Mouse (Mus musculus) intestine, embryonic 14.5 days (tissue): ENCODE results near the gene Abhd12. TPM values are rescaled to one million over a fixed set of nuclear protein-coding genes. Genes with fewer than 3 reads are reported as not detected.

ENCODE experiments used
- ATAC-seq: fragments of 200-750 bp; cut with Nextera tagmentation; replicated peaks from 2 replicates; pipeline ENCODE4 v1.8.0; 2017; ENCODE audit warnings: low read depth, moderate number of reproducible peaks, moderate TSS enrichment, moderate library complexity; ENCODE audit not compliant: low FRiP score, low TSS enrichment
- DNase-seq: peaks from one replicate; pipeline ENCODE4 v3.0.0-alpha.2; 2018; ENCODE audit warnings: low spot score
- H3K27ac ChIP-seq: fragments of 300-500 bp; sonication (generic); 2 replicates; pipeline ENCODE4 v1.5.1; 2014; ENCODE audit warnings: low read depth, mild to moderate bottlenecking, control low read depth
- H3K27me3 ChIP-seq: fragments of 300-500 bp; sonication (generic); replicated peaks from 2 replicates; pipeline ENCODE4 v1.6.1; 2014; ENCODE audit warnings: low read length, control low read depth; ENCODE audit not compliant: control insufficient read depth, insufficient read depth
- H3K36me3 ChIP-seq: fragments of 300-500 bp; sonication (generic); 2 replicates; pipeline ENCODE4 v1.6.1; 2014; ENCODE audit warnings: low read length, control low read depth; ENCODE audit not compliant: control insufficient read depth, insufficient read depth
- H3K4me1 ChIP-seq: fragments of 300-500 bp; sonication (generic); replicated peaks from 2 replicates; pipeline ENCODE4 v1.6.1; 2014; ENCODE audit warnings: low read length, control low read depth, mixed read lengths; ENCODE audit not compliant: control insufficient read depth, insufficient read depth
- H3K4me2 ChIP-seq: fragments of 300-500 bp; sonication (generic); 2 replicates; pipeline ENCODE4 v1.6.1; 2014; ENCODE audit warnings: low read length
- H3K4me3 ChIP-seq: fragments of 300-500 bp; sonication (generic); 2 replicates; pipeline ENCODE4 v1.5.1; 2014; ENCODE audit warnings: low read depth, low read length, control low read depth, mixed read lengths
- H3K9ac ChIP-seq: fragments of 300-500 bp; sonication (generic); 2 replicates; pipeline ENCODE4 v1.6.1; 2014; ENCODE audit warnings: mild to moderate bottlenecking, low read length
- H3K9me3 ChIP-seq: fragments of 300-500 bp; sonication (generic); 2 replicates; pipeline ENCODE4 v1.6.1; 2016; ENCODE audit warnings: low read length, control low read depth; ENCODE audit not compliant: control insufficient read depth
- WGBS: fragments of 180-500 bp; shearing (Covaris S2); extraction: QIAGEN DNeasy Blood & Tissue Kit; methylation state at CpG from one replicate; pipeline ENCODE4 v1.1.7; 2014; 5-methylcytosine and 5-hydroxymethylcytosine counted together
- polyA plus RNA-seq: library from polyadenylated mRNA; unstranded; fragments of >200 nt; fragmentation: Nextera tagmentation; extraction: Ambion mirVana; gene quantifications from 2 replicates; pipeline ENCODE4 v1.2.1, GENCODE M21; 2014

Abhd12 gene
- polyA plus RNA-seq, 1 experiment from 2014 or later, result 52.1 TPM

DNA sequence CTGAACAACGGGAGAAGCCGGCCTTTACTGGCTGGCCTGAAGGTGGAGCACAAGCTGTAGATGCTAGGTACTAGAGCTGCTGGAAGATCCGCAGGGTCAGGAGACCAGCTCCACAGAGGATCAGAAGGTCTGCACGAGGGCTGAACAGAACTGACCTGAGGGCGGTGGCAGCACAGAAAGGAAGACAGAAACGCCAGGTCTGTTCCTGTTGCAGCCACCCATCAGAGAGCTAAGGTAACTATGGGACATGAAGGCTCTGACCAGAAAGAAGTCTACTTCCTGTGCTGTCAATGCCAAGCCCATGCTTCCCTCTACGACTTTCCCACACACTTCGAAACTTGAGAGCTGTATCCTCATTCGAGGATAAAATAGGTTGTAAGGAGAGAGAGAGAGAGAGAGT is 53.3 kb downstream of the Abhd12 start:
- H3K27ac ChIP-seq, result no peak overlapping the region
- no peak overlapping the region for H3K4me2 ChIP-seq
- DNase-seq (peak; percentile 37), ATAC-seq (no peak)
- peaks cover 12% of the 10 kb centered on the region; the same call in 1 of the 2 replicates for H3K4me1 ChIP-seq
- H3K27me3 ChIP-seq, result no peaks in the 10 kb centered on the region
- WGBS, result 62% methylated on average over 9 of the region's 9 CpGs
- no peak overlapping the region for H3K9ac ChIP-seq
- no peaks in the 10 kb centered on the region for H3K36me3 ChIP-seq
- no peaks in the 10 kb centered on the region for H3K9me3 ChIP-seq
- no peak overlapping the region for H3K4me3 ChIP-seq

DNA sequence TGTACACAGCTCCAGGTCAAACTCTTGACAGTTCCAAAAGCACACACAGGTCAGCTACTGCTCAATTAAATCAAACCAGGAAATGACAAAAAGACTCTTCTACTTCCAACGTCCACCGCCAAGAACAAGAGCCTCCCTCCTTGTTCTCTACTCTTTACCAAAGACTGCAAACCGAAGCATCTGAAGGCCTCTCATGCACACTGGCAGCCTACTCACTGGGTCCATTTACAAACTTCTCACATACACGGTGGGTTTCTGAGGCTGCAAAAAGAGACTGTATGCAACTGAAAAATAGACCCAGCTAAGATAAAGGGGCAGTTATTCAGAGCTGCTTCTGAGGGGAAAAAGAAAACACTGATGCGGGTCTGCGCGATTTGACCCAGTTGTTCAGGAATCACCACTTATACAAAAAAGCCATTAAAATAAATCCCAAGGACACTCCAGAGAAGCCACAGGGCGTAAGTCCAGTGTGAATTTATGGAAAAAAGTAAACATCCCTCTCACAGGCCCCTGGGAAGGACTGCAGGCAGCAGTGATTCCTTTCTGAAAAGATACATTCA is 57.0 kb downstream of the Abhd12 start:
- Histone ChIP-seq H3K27me3 (no peaks in the 10 kb centered on the region), H3K27ac (no peak overlapping the region), H3K9ac (no peak overlapping the region), H3K4me2 (no peak overlapping the region), H3K9me3 (no peaks in the 10 kb centered on the region), H3K4me3 (no peak overlapping the region), H3K36me3 (no peaks in the 10 kb centered on the region), H3K4me1 (peaks cover 12% of the 10 kb centered on the region; the same call in 1 of the 2 replicates)
- peak; percentile 51 for DNase-seq
- 46% methylated on average over 8 of the region's 8 CpGs for WGBS
- no peak for ATAC-seq

DNA sequence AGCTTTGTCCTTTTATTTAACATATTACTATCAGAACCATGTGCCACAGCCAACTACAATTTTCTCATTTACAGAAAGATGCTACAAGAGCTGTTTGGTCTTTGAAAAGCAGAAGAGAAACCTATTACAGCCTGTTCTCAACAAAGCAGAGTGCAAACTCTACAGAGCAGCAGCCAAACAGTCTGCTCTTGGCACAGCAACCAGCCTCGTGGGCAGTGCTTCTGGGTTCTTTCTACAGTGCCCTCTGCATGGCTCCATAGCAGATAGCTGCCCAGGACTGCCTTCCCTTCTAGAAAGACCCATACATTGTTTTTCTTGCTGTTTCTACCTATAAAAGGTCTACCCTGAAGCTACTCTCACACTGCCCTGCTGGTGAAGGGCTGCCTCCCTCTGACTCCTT is 59.7 kb downstream of the Abhd12 start:
- Histone ChIP-seq H3K9me3 (no peaks in the 10 kb centered on the region), H3K4me3 (no peak overlapping the region), H3K27ac (no peak overlapping the region), H3K4me1 (peaks cover 12% of the 10 kb centered on the region; the same call in 1 of the 2 replicates), H3K9ac (no peak overlapping the region), H3K36me3 (peaks cover 6% of the 10 kb centered on the region; the same call in 1 of the 2 replicates), H3K4me2 (no peak overlapping the region), H3K27me3 (no peaks in the 10 kb centered on the region)
- ATAC-seq (no peak), DNase-seq (no peak)
- WGBS, result 91% methylated on average over 1 of the region's 1 CpGs

DNA sequence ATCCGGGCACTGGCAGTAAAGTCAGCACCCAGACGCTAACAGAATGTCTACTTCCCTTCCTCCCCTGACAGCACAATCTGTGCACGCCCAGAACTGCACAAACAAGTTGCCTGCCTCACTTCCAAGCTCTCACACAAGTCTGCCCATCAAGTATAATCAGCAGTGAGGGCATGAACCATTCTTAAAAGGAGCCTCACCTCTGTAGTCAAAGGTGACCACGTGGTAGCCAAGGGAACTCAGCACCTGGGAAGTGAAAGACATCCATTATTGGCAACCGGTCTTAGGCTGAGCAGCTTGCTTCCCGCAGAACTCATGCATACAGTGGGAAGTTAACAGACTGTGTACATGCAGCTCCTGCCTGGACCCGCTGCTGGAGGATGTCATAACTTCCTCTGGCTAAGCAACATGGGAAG is 62.5 kb downstream of the Abhd12 start:
- H3K4me2 ChIP-seq, result no peak overlapping the region
- no peaks in the 10 kb centered on the region for H3K9me3 ChIP-seq
- H3K27ac ChIP-seq, result no peak overlapping the region
- DNase-seq (no peak), ATAC-seq (no peak)
- peaks cover 23% of the 10 kb centered on the region; the same call in 1 of the 2 replicates for H3K36me3 ChIP-seq
- no peaks in the 10 kb centered on the region for H3K27me3 ChIP-seq
- WGBS, result 72% methylated on average over 7 of the region's 7 CpGs
- no peak overlapping the region for H3K9ac ChIP-seq
- no peak overlapping the region for H3K4me3 ChIP-seq
- no peaks in the 10 kb centered on the region for H3K4me1 ChIP-seq

DNA sequence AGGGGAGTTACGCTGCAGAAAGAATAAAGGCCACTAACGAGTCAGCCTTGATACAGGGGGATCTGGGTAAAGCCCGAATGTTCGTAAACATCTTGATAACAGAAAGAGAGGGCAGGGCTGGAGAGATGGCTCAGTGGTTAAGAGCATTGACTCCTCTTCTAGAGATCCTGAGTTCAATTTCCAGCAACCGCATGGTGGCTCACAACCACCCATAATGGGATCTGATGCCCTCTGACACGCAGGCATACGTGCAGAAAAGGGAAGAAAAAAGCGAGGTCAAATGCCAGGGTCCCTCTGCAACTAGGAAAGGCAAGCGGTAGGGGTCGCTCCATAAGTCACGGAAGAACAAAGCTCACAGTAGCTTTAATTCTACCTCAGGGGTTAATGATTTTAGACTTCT is 63.4 kb downstream of the Abhd12 start:
- no peak overlapping the region for H3K27ac ChIP-seq
- no peak overlapping the region for H3K4me2 ChIP-seq
- 58% methylated on average over 11 of the region's 11 CpGs for WGBS
- H3K27me3 ChIP-seq, result no peaks in the 10 kb centered on the region
- no peak overlapping the region for H3K4me3 ChIP-seq
- no peak overlapping the region for H3K9ac ChIP-seq
- no peaks in the 10 kb centered on the region for H3K9me3 ChIP-seq
- H3K36me3 ChIP-seq, result peaks cover 28% of the 10 kb centered on the region; the same call in 1 of the 2 replicates
- H3K4me1 ChIP-seq, result no peaks in the 10 kb centered on the region
- ATAC-seq, result no peak
- no peak for DNase-seq

DNA sequence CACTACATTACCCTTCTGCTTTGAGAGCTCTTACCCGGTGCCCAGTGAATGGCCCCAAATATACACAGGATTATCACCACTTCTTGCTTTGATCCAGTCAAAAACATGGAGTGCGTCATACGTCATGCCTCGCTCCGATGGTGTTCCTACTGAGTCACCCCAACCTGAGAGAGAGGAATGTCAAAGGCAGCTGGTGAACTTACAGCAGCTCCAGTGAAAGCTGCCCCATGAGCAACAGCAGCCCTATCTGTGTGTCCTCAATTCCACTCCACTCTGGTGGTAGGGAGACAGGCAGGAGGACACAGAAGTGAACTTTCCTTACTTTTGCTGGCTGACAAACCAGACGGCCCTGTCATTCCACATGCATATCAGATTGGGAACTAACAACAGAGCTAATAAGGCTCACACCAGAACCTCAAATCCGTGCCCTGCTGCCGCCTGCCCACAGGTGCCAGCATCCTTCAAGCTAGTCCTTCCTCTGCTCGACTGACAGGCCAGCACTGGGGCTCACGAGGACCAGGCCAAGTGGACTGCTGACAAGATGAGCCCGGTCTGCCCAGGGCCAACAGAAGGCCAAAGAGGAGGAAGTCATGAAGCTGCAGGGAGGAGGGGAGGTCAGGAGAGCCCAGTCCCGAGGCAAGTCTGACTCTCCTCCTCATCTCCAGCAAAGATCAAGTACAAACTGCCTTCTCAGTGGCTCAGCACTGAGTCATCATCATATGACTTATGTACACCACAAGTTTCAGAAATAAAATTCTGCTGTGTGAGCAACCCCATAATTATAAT is 64.7 kb downstream of the Abhd12 start:
- no peak for DNase-seq
- 75% methylated on average over 12 of the region's 12 CpGs for WGBS
- ATAC-seq, result no peak
- H3K27ac ChIP-seq, result no peak overlapping the region
- H3K9me3 ChIP-seq, result no peaks in the 10 kb centered on the region
- H3K4me2 ChIP-seq, result no peak overlapping the region
- peaks cover 34% of the 10 kb centered on the region for H3K36me3 ChIP-seq
- no peak overlapping the region for H3K9ac ChIP-seq
- no peaks in the 10 kb centered on the region for H3K27me3 ChIP-seq
- H3K4me1 ChIP-seq, result no peaks in the 10 kb centered on the region
- H3K4me3 ChIP-seq, result no peak overlapping the region

DNA sequence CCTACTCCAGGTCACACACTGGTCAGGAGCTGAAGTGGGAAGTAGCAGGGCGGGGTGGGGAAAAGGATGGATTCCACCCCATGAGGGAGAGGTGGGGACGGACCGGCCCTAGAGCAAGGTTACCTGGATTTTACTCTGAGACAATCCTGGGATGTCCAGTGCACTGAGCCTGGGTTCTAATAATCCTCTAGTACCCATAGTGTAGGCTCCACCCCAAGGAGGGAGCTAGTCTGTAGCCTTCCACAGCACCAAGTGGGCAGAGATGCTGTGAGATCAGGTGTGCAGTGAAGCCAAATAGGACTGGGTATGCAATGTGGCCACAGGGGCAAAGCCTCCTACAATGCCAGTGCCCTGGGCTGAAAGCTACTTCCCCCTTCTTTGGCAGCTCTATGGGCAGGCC is 66.8 kb downstream of the Abhd12 start:
- Histone ChIP-seq H3K4me2 (no peak overlapping the region), H3K9ac (no peak overlapping the region), H3K36me3 (peaks cover 45% of the 10 kb centered on the region), H3K4me1 (no peaks in the 10 kb centered on the region), H3K27ac (no peak overlapping the region), H3K4me3 (no peak overlapping the region), H3K9me3 (no peaks in the 10 kb centered on the region), H3K27me3 (no peaks in the 10 kb centered on the region)
- no peak for DNase-seq
- ATAC-seq, result peak; percentile 11; the same call in 1 of the 2 replicates
- WGBS, result 95% methylated on average over 3 of the region's 3 CpGs

DNA sequence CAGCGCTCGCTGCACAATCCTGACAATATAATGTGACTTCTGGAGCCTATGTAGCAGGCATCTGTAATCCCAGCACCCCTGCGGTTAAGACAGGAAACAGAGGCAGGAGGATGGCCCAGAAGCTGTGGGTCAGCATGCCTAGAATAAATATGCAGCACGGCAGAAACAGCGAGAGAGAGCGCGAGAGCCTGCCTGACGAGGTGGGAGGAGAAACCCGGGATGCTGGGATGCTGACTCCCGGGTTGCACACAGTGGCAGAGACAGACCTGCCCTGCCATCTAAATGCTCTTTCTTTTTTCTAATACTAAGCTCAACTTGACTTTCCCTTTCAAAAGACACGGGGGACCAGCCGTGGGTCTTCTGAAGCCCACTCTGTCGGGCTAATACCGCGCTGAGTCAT is 67.6 kb downstream of the Abhd12 start:
- no peak overlapping the region for H3K4me3 ChIP-seq
- no peaks in the 10 kb centered on the region for H3K9me3 ChIP-seq
- ATAC-seq (no peak), DNase-seq (no peak)
- no peaks in the 10 kb centered on the region for H3K4me1 ChIP-seq
- peaks cover 54% of the 10 kb centered on the region for H3K36me3 ChIP-seq
- H3K4me2 ChIP-seq, result no peak overlapping the region
- WGBS, result 78% methylated on average over 15 of the region's 15 CpGs
- H3K27ac ChIP-seq, result no peak overlapping the region
- H3K27me3 ChIP-seq, result no peaks in the 10 kb centered on the region
- H3K9ac ChIP-seq, result no peak overlapping the region

DNA sequence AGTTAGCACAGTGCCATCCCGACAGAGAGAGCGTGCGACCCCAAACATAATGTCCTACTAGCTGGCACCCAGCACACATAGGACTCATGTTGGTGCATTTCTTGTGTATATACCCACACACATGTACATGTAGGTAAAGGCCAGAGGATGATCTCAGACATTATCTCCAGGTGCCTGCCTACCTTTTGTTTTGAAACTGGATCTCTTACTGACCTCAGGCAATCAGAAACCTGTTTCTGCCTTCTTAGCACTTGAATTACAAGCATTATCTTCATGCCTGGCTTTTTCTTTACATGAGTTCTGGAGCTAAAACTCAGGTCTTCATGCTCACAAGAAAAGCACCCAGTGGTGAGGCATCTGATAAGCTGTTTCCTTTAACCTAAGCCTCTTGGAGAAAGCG is 68.6 kb downstream of the Abhd12 start:
- H3K4me1 ChIP-seq, result no peaks in the 10 kb centered on the region
- DNase-seq (no peak), ATAC-seq (no peak)
- H3K9ac ChIP-seq, result no peak overlapping the region
- 93% methylated on average over 4 of the region's 4 CpGs for WGBS
- no peak overlapping the region for H3K27ac ChIP-seq
- no peak overlapping the region for H3K4me2 ChIP-seq
- H3K27me3 ChIP-seq, result no peaks in the 10 kb centered on the region
- H3K9me3 ChIP-seq, result no peaks in the 10 kb centered on the region
- no peak overlapping the region for H3K4me3 ChIP-seq
- H3K36me3 ChIP-seq, result peaks cover 63% of the 10 kb centered on the region
